Mouse (Mus musculus): ENCODE results near the gene Eif1ad. TPM values are rescaled to one million over a fixed set of nuclear protein-coding genes. Genes with fewer than 3 reads are reported as not detected.

Eif1ad gene
- total and polyA plus RNA-seq, 3 experiments, result 38.5 to 96.0 (median 55.0) TPM

GRCm38 (mm10) chr19:5408057-5409001 lies 41.8 kb downstream of the Eif1ad start:
- H3K4me3 ChIP-seq (ENCODE audit: low read depth, low read length), result no peak overlapping the region
- ATAC-seq (ENCODE audit: extremely low read depth, insufficient number of reproducible peaks, low FRiP score, poor library complexity, severe bottlenecking) (no peak), DNase-seq (ENCODE audit: low spot score) (no peak)
- peaks cover 6% of the 10 kb centered on the region for H3K36me3 ChIP-seq (replicated peaks)
- no peaks in the 10 kb centered on the region for H3K9me3 ChIP-seq (replicated peaks)
- peaks cover 8% of the 10 kb centered on the region; the same call in 1 of the 2 replicates for H3K27me3 ChIP-seq (ENCODE audit: insufficient read depth, low read length)
- H3K4me1 ChIP-seq (ENCODE audit: insufficient read depth, low read depth, low read length), result peaks cover 34% of the 10 kb centered on the region
- TF ChIP-seq CTCF (IDR thresholded peaks at IDR 0.05; ENCODE audit: low read depth, low read length) (no peak), TAL1 (conservative IDR thresholded peaks at IDR 0.05; ENCODE audit: low read depth, low read length) (no peak), POLR2AphosphoS5 (IDR thresholded peaks at IDR 0.05; ENCODE audit: insufficient replicate concordance, low read depth, low read length) (no peak), GATA2 (IDR thresholded peaks at IDR 0.05; ENCODE audit: borderline replicate concordance, low read depth, low read length) (no peak), GATA1 (IDR thresholded peaks at IDR 0.05; ENCODE audit: borderline replicate concordance, low read length) (no peak)

- Histone ChIP-seq H3K4me1 (ENCODE audit: insufficient read depth, low read depth, low read length) (peaks cover 34% of the 10 kb centered on the region), H3K9me3 (replicated peaks) (no peaks in the 10 kb centered on the region), H3K27me3 (ENCODE audit: insufficient read depth, low read length) (peaks cover 8% of the 10 kb centered on the region; the same call in 1 of the 2 replicates), H3K36me3 (replicated peaks) (peaks cover 6% of the 10 kb centered on the region), H3K4me3 (ENCODE audit: low read depth, low read length) (no peak overlapping the region)
- DNase-seq (ENCODE audit: low spot score) (no peak), ATAC-seq (ENCODE audit: extremely low read depth, insufficient number of reproducible peaks, low FRiP score, poor library complexity, severe bottlenecking) (no peak)
- TF ChIP-seq GATA1 (IDR thresholded peaks at IDR 0.05; ENCODE audit: borderline replicate concordance, low read length), result no peak
- TF ChIP-seq CTCF (IDR thresholded peaks at IDR 0.05; ENCODE audit: low read depth, low read length), result no peak
- TF ChIP-seq GATA2 (IDR thresholded peaks at IDR 0.05; ENCODE audit: borderline replicate concordance, low read depth, low read length), result no peak
- TF ChIP-seq TAL1 (conservative IDR thresholded peaks at IDR 0.05; ENCODE audit: low read depth, low read length), result no peak
- no peak for TF ChIP-seq POLR2AphosphoS5 (IDR thresholded peaks at IDR 0.05; ENCODE audit: insufficient replicate concordance, low read depth, low read length)
Measured at GRCm38 (mm10) chr19:5409068-5409467, 42.5 kb downstream of the Eif1ad start.

- ATAC-seq (ENCODE audit: extremely low read depth, insufficient number of reproducible peaks, low FRiP score, poor library complexity, severe bottlenecking) (no peak), DNase-seq (ENCODE audit: low spot score) (no peak)
- Histone ChIP-seq H3K4me3 (ENCODE audit: low read depth, low read length) (no peak overlapping the region), H3K27me3 (ENCODE audit: insufficient read depth, low read length) (peaks cover 12% of the 10 kb centered on the region; the same call in 1 of the 2 replicates), H3K9me3 (replicated peaks) (no peaks in the 10 kb centered on the region), H3K36me3 (replicated peaks) (peaks cover 6% of the 10 kb centered on the region), H3K4me1 (ENCODE audit: insufficient read depth, low read depth, low read length) (peaks cover 35% of the 10 kb centered on the region)
- TF ChIP-seq TAL1 (conservative IDR thresholded peaks at IDR 0.05; ENCODE audit: low read depth, low read length) (no peak), GATA2 (IDR thresholded peaks at IDR 0.05; ENCODE audit: borderline replicate concordance, low read depth, low read length) (no peak), GATA1 (IDR thresholded peaks at IDR 0.05; ENCODE audit: borderline replicate concordance, low read length) (no peak), POLR2AphosphoS5 (IDR thresholded peaks at IDR 0.05; ENCODE audit: insufficient replicate concordance, low read depth, low read length) (no peak), CTCF (IDR thresholded peaks at IDR 0.05; ENCODE audit: low read depth, low read length) (no peak)
Measured at GRCm38 (mm10) chr19:5410641-5411040, 44.1 kb downstream of the Eif1ad start.

GRCm38 (mm10) chr19:5411961-5412360 lies 45.4 kb downstream of the Eif1ad start:
- no peak for TF ChIP-seq POLR2AphosphoS5 (IDR thresholded peaks at IDR 0.05; ENCODE audit: insufficient replicate concordance, low read depth, low read length)
- no peak for TF ChIP-seq TAL1 (conservative IDR thresholded peaks at IDR 0.05; ENCODE audit: low read depth, low read length)
- no peak for TF ChIP-seq CTCF (IDR thresholded peaks at IDR 0.05; ENCODE audit: low read depth, low read length)
- Histone ChIP-seq H3K9me3 (replicated peaks) (no peaks in the 10 kb centered on the region), H3K27me3 (ENCODE audit: insufficient read depth, low read length) (peaks cover 12% of the 10 kb centered on the region; the same call in 1 of the 2 replicates), H3K4me1 (ENCODE audit: insufficient read depth, low read depth, low read length) (peaks cover 29% of the 10 kb centered on the region), H3K36me3 (replicated peaks) (peaks cover 6% of the 10 kb centered on the region), H3K4me3 (ENCODE audit: low read depth, low read length) (no peak overlapping the region)
- ATAC-seq (ENCODE audit: extremely low read depth, insufficient number of reproducible peaks, low FRiP score, poor library complexity, severe bottlenecking), result no peak
- no peak for DNase-seq (ENCODE audit: low spot score)

GRCm38 (mm10) chr19:5413840-5414239 lies 47.3 kb downstream of the Eif1ad start:
- peaks cover 12% of the 10 kb centered on the region; the same call in 1 of the 2 replicates for H3K27me3 ChIP-seq (ENCODE audit: insufficient read depth, low read length)
- H3K4me3 ChIP-seq (ENCODE audit: low read depth, low read length), result no peak overlapping the region
- H3K9me3 ChIP-seq (replicated peaks), result no peaks in the 10 kb centered on the region
- ATAC-seq (ENCODE audit: extremely low read depth, insufficient number of reproducible peaks, low FRiP score, poor library complexity, severe bottlenecking), result no peak
- no peak for TF ChIP-seq POLR2AphosphoS5 (IDR thresholded peaks at IDR 0.05; ENCODE audit: insufficient replicate concordance, low read depth, low read length)
- TF ChIP-seq CTCF (IDR thresholded peaks at IDR 0.05; ENCODE audit: low read depth, low read length), result no peak
- TF ChIP-seq GATA1 (IDR thresholded peaks at IDR 0.05; ENCODE audit: borderline replicate concordance, low read length), result no peak
- no peak for TF ChIP-seq TAL1 (conservative IDR thresholded peaks at IDR 0.05; ENCODE audit: low read depth, low read length)
- no peak for TF ChIP-seq GATA2 (IDR thresholded peaks at IDR 0.05; ENCODE audit: borderline replicate concordance, low read depth, low read length)
- DNase-seq (ENCODE audit: low spot score), result no peak
- peaks cover 10% of the 10 kb centered on the region for H3K4me1 ChIP-seq (ENCODE audit: insufficient read depth, low read depth, low read length)
- peaks cover 16% of the 10 kb centered on the region for H3K36me3 ChIP-seq (replicated peaks)

GRCm38 (mm10) chr19:5414534-5414957 lies 48.0 kb downstream of the Eif1ad start:
- no peak for ATAC-seq (ENCODE audit: extremely low read depth, insufficient number of reproducible peaks, low FRiP score, poor library complexity, severe bottlenecking)
- H3K36me3 ChIP-seq (replicated peaks), result peaks cover 14% of the 10 kb centered on the region
- no peak overlapping the region for H3K4me3 ChIP-seq (ENCODE audit: low read depth, low read length)
- peaks cover 4% of the 10 kb centered on the region; the same call in 1 of the 2 replicates for H3K4me1 ChIP-seq (ENCODE audit: insufficient read depth, low read depth, low read length)
- no peaks in the 10 kb centered on the region for H3K9me3 ChIP-seq (replicated peaks)
- no peak for TF ChIP-seq GATA1 (IDR thresholded peaks at IDR 0.05; ENCODE audit: borderline replicate concordance, low read length)
- no peak for TF ChIP-seq POLR2AphosphoS5 (IDR thresholded peaks at IDR 0.05; ENCODE audit: insufficient replicate concordance, low read depth, low read length)
- TF ChIP-seq GATA2 (IDR thresholded peaks at IDR 0.05; ENCODE audit: borderline replicate concordance, low read depth, low read length), result no peak
- TF ChIP-seq TAL1 (conservative IDR thresholded peaks at IDR 0.05; ENCODE audit: low read depth, low read length), result no peak
- TF ChIP-seq CTCF (IDR thresholded peaks at IDR 0.05; ENCODE audit: low read depth, low read length), result no peak
- no peak for DNase-seq (ENCODE audit: low spot score)
- peaks cover 12% of the 10 kb centered on the region; the same call in 1 of the 2 replicates for H3K27me3 ChIP-seq (ENCODE audit: insufficient read depth, low read length)
